Mouse (Mus musculus): ENCODE data around the gene Tsc22d2.

DNA sequence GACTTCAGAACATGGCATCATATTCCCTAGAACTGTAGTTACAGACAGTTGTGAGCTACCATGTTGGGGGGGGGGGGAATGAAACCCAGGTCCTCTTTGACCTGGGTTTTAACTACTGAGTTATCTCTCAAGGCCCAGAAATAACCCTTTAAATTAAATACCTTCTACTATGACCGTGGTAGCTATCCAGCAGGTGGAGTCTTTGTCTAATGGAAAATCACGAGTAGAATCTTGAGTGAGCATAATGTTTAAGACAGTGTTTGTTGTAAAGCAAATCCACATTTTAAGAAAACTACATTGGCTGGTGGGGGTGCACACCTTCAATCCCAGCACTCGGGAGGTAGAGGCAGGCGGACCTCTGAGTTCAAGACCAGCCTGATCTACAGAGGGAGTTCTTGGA lies 99.0 kb downstream of the Tsc22d2 start:
- TF ChIP-seq CTCF (IDR thresholded peaks at IDR 0.05; ENCODE audit: low read depth) (no peak), EP300 (IDR thresholded peaks at IDR 0.05; ENCODE audit: low read depth) (no peak)

Measured in heart, postnatal 0 days (tissue).